Mouse (Mus musculus) CH12.LX (cell line): ENCODE results near the gene Cpne8.

Experiments used
- CHD2 ChIP-seq: IDR thresholded peaks from 2 replicates; pipeline ENCODE4 v1.6.1; 2011; ENCODE audit warnings: low read length, improper control_type of control experiment
- CTCF ChIP-seq, 2 experiments: IDR thresholded peaks in 1 of 2; conservative IDR thresholded peaks in 1 of 2; 2 replicates each; pipeline ENCODE4 v1.5.1; 2011 to 2012; ENCODE audit warnings: low read depth in 2 of 2, low read length in 2 of 2, improper control_type of control experiment in 1 of 2, inconsistent platforms in 1 of 2, mild to moderate bottlenecking in 1 of 2, moderate library complexity in 1 of 2
- MAX ChIP-seq: IDR thresholded peaks from 2 replicates; pipeline ENCODE4 v1.6.1; 2011; ENCODE audit warnings: low read length, improper control_type of control experiment
- POLR2A ChIP-seq: IDR thresholded peaks from 2 replicates; pipeline ENCODE4 v1.6.1; 2011; ENCODE audit warnings: low read depth, mild to moderate bottlenecking, improper control_type of control experiment, low read length
- POLR2AphosphoS2 ChIP-seq: IDR thresholded peaks from 2 replicates; pipeline ENCODE4 v1.6.1; 2011; ENCODE audit warnings: low read depth, low read length, improper control_type of control experiment
- RCOR1 ChIP-seq: conservative IDR thresholded peaks from 2 replicates; pipeline ENCODE4 v1.6.1; 2012; ENCODE audit warnings: low read depth, mild to moderate bottlenecking, inconsistent platforms, low read length, improper control_type of control experiment
- SMC3 ChIP-seq: IDR thresholded peaks from 2 replicates; pipeline ENCODE4 v1.6.1; 2011; ENCODE audit warnings: low read depth, low read length, improper control_type of control experiment
- TBP ChIP-seq: conservative IDR thresholded peaks from 2 replicates; pipeline ENCODE4 v1.6.1; 2011; ENCODE audit warnings: low read depth, low read length, improper control_type of control experiment
- USF1 ChIP-seq: IDR thresholded peaks from 2 replicates; pipeline ENCODE4 v1.6.1; 2014; ENCODE audit warnings: low read depth, mild to moderate bottlenecking, inconsistent platforms, low read length, improper control_type of control experiment
- USF2 ChIP-seq: conservative IDR thresholded peaks from 2 replicates; pipeline ENCODE4 v1.6.1; 2011; ENCODE audit warnings: low read depth, low read length, improper control_type of control experiment
- ZC3H11A ChIP-seq: IDR thresholded peaks from 2 replicates; pipeline ENCODE4 v1.6.1; 2012; ENCODE audit warnings: low read depth, mild to moderate bottlenecking, inconsistent platforms, low read length, improper control_type of control experiment

DNA sequence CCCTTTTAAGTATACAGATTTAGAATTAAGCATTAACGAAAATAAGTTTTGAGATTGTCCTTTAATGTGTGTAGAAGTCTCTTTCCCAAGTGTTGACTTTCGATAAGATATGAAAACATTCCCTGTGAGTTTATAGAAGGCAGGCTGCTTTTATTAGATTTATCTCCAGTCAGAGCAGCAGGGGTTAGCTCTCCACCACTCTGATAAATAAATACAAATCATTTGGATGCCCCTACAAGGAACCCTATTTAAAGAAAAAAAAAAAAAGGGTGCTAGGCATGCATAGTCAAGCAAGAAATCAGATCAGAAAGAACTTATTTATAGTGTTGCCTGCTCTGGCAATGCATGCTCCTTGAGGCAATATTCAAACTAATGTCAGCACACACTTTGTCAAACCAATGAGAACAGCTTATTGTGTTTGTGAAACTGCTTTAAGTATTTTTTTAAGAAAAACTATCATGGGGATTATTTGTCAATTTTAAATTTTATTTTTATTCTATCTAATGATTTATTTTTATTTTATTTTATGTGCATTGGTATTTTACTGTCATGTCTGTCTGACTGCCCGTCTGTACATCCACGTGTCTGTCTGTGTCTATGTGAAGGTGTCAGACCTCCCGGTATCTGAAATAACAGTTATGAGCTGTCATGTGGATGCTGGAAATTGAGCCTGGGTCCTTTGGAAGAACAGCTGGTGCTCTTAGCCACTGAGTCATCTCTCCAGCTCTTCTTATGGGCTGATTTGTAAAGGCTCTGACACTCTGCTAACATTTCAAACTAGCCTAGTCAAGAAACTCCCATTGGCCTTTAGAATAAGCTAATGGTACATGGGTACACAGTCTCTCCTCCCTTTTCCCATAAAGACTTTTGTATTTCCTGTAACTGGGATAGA lies 142.7 kb downstream of the Cpne8 start:
- TF ChIP-seq CTCF (conservative IDR thresholded peaks at IDR 0.05 in 1 of 2, IDR thresholded peaks at IDR 0.05 in 1 of 2; ENCODE audit: low read depth in 2 of 2, low read length in 2 of 2) (no peak), USF2 (no peak), POLR2A (no peak), ZC3H11A (no peak), RCOR1 (no peak), POLR2AphosphoS2 (no peak), CHD2 (no peak), MAX (no peak), SMC3 (no peak), USF1 (no peak), TBP (no peak)
